Mouse (Mus musculus) CH12.LX (cell line): Measurements from ENCODE around the gene Txnip.

ENCODE experiments used
- CTCF ChIP-seq, 2 experiments: IDR thresholded peaks in 1 of 2; conservative IDR thresholded peaks in 1 of 2; 2 replicates each; pipeline ENCODE4 v1.5.1; 2011 to 2012; ENCODE audit warnings: low read depth in 2 of 2, low read length in 2 of 2, improper control_type of control experiment in 1 of 2, inconsistent platforms in 1 of 2, mild to moderate bottlenecking in 1 of 2, moderate library complexity in 1 of 2
- JUN ChIP-seq: IDR thresholded peaks from 2 replicates; pipeline ENCODE4 v1.6.1; 2011; ENCODE audit warnings: low read depth, mild to moderate bottlenecking, low read length, improper control_type of control experiment, moderate library complexity; ENCODE audit not compliant: insufficient read depth
- MAX ChIP-seq: IDR thresholded peaks from 2 replicates; pipeline ENCODE4 v1.6.1; 2011; ENCODE audit warnings: low read length, improper control_type of control experiment
- USF1 ChIP-seq: IDR thresholded peaks from 2 replicates; pipeline ENCODE4 v1.6.1; 2014; ENCODE audit warnings: low read depth, mild to moderate bottlenecking, inconsistent platforms, low read length, improper control_type of control experiment

GRCm38 (mm10) chr3:96603311-96603710 is 45.6 kb downstream of the Txnip start:
- TF ChIP-seq USF1 (no peak), CTCF (conservative IDR thresholded peaks at IDR 0.05 in 1 of 2, IDR thresholded peaks at IDR 0.05 in 1 of 2; ENCODE audit: low read depth in 2 of 2, low read length in 2 of 2) (no peak), JUN (no peak), MAX (no peak)
